Mouse (Mus musculus): ENCODE measurements around the gene Tmem248. TPM values are rescaled to one million over a fixed set of nuclear protein-coding genes. Genes with fewer than 3 reads are reported as not detected.

Tmem248 gene
- 34.5 and 37.1 TPM in 2 replicates for polyA plus RNA-seq (2014; fragmentation: Nextera tagmentation; extraction: Ambion mirVana)

- WGBS, result 82% methylated on average over 7 of the region's 7 CpGs
- ATAC-seq (replicated peaks; ENCODE audit: insufficient number of reproducible peaks, low FRiP score, low TSS enrichment, low read depth) (no peak), DNase-seq (ENCODE audit: low spot score) (no peak)
- Histone ChIP-seq H3K9ac (replicated peaks; ENCODE audit: low read length) (no peak within 1 kb of the TSS), H3K4me1 (ENCODE audit: control insufficient read depth, insufficient read depth, low read length) (no peaks in the 10 kb centered on the region), H3K27me3 (ENCODE audit: control insufficient read depth, insufficient read depth, low read length) (no peaks in the 10 kb centered on the region), H3K9me3 (replicated peaks; ENCODE audit: control insufficient read depth, low read length) (no peaks in the 10 kb centered on the region), H3K36me3 (replicated peaks; ENCODE audit: control insufficient read depth, insufficient read depth, low read depth, low read length) (no peaks in the 10 kb centered on the region; the same call in 1 of the 2 replicates), H3K4me3 (ENCODE audit: low read depth, low read length) (no peak within 1 kb of the TSS), H3K4me2 (ENCODE audit: low read depth, low read length) (no peak within 1 kb of the TSS), H3K27ac (replicated peaks; ENCODE audit: low read depth, low read length) (no peak within 1 kb of the TSS)
Observed at GRCm38 (mm10) chr5:130216781-130217180, at the start of gene Tmem248. Gene Tmem248 (plus strand): TSS chr5:130217081.

- no peaks in the 10 kb centered on the region for H3K4me1 ChIP-seq (ENCODE audit: control insufficient read depth, insufficient read depth, low read length)
- no peak overlapping the region for H3K27ac ChIP-seq (replicated peaks; ENCODE audit: low read depth, low read length)
- no peak for ATAC-seq (replicated peaks; ENCODE audit: insufficient number of reproducible peaks, low FRiP score, low TSS enrichment, low read depth)
- no peak overlapping the region for H3K9ac ChIP-seq (replicated peaks; ENCODE audit: low read length)
- WGBS, result 67% methylated on average over 6 of the region's 6 CpGs
- H3K4me3 ChIP-seq (ENCODE audit: low read depth, low read length), result no peak overlapping the region
- H3K4me2 ChIP-seq (ENCODE audit: low read depth, low read length), result no peak overlapping the region
- H3K36me3 ChIP-seq (replicated peaks; ENCODE audit: control insufficient read depth, insufficient read depth, low read depth, low read length), result no peaks in the 10 kb centered on the region
- H3K9me3 ChIP-seq (replicated peaks; ENCODE audit: control insufficient read depth, low read length), result no peaks in the 10 kb centered on the region
- no peaks in the 10 kb centered on the region for H3K27me3 ChIP-seq (ENCODE audit: control insufficient read depth, insufficient read depth, low read length)
- DNase-seq (ENCODE audit: low spot score), result no peak
Observed at GRCm38 (mm10) chr5:130169109-130169508, 47.8 kb upstream of the Tmem248 start.

- H3K9me3 ChIP-seq (replicated peaks; ENCODE audit: control insufficient read depth, low read length), result no peaks in the 10 kb centered on the region
- H3K4me1 ChIP-seq (ENCODE audit: control insufficient read depth, insufficient read depth, low read length), result no peaks in the 10 kb centered on the region
- peak overlapping the region; percentile 83 for H3K9ac ChIP-seq (replicated peaks; ENCODE audit: low read length)
- peak overlapping the region; percentile 95 for H3K4me3 ChIP-seq (ENCODE audit: low read depth, low read length)
- DNase-seq (ENCODE audit: low spot score) (no peak), ATAC-seq (replicated peaks; ENCODE audit: insufficient number of reproducible peaks, low FRiP score, low TSS enrichment, low read depth) (no peak)
- H3K4me2 ChIP-seq (ENCODE audit: low read depth, low read length), result peak overlapping the region; percentile 51
- peak overlapping the region; percentile 70 for H3K27ac ChIP-seq (replicated peaks; ENCODE audit: low read depth, low read length)
- H3K36me3 ChIP-seq (replicated peaks; ENCODE audit: control insufficient read depth, insufficient read depth, low read depth, low read length), result no peaks in the 10 kb centered on the region
- no peaks in the 10 kb centered on the region for H3K27me3 ChIP-seq (ENCODE audit: control insufficient read depth, insufficient read depth, low read length)
- WGBS, result 14% methylated on average over 6 of the region's 6 CpGs
Observed at GRCm38 (mm10) chr5:130170666-130171422, 46.0 kb upstream of the Tmem248 start.

- Histone ChIP-seq H3K27ac (replicated peaks; ENCODE audit: low read depth, low read length) (peak within 1 kb of the TSS; percentile 70), H3K27me3 (ENCODE audit: control insufficient read depth, insufficient read depth, low read length) (no peaks in the 10 kb centered on the region), H3K4me3 (ENCODE audit: low read depth, low read length) (peak within 1 kb of the TSS; percentile 95), H3K36me3 (replicated peaks; ENCODE audit: control insufficient read depth, insufficient read depth, low read depth, low read length) (no peaks in the 10 kb centered on the region), H3K4me2 (ENCODE audit: low read depth, low read length) (peak within 1 kb of the TSS; percentile 69), H3K9ac (replicated peaks; ENCODE audit: low read length) (peak within 1 kb of the TSS; percentile 83), H3K9me3 (replicated peaks; ENCODE audit: control insufficient read depth, low read length) (no peaks in the 10 kb centered on the region), H3K4me1 (ENCODE audit: control insufficient read depth, insufficient read depth, low read length) (no peaks in the 10 kb centered on the region)
- peak; percentile 87 for ATAC-seq (replicated peaks; ENCODE audit: insufficient number of reproducible peaks, low FRiP score, low TSS enrichment, low read depth)
- peak; percentile 92 for DNase-seq (ENCODE audit: low spot score)
- under 1% methylated on average over 42 of the region's 62 CpGs for WGBS
Observed at GRCm38 (mm10) chr5:130171423-130171954, 45.4 kb upstream of the Tmem248 start, which contains the start of gene Rabgef1. Gene Rabgef1 (plus strand): TSS chr5:130171798.

- 2% methylated on average over 36 of the region's 46 CpGs for WGBS
- no peak for DNase-seq (ENCODE audit: low spot score)
Observed at GRCm38 (mm10) chr5:130171956-130172601, 44.8 kb upstream of the Tmem248 start.

GRCm38 (mm10) chr5:130173012-130173411, 43.9 kb upstream of the Tmem248 start:
- H3K4me2 ChIP-seq (ENCODE audit: low read depth, low read length), result no peak overlapping the region
- no peak overlapping the region for H3K27ac ChIP-seq (replicated peaks; ENCODE audit: low read depth, low read length)
- H3K27me3 ChIP-seq (ENCODE audit: control insufficient read depth, insufficient read depth, low read length), result no peaks in the 10 kb centered on the region
- H3K9me3 ChIP-seq (replicated peaks; ENCODE audit: control insufficient read depth, low read length), result no peaks in the 10 kb centered on the region
- DNase-seq (ENCODE audit: low spot score), result no peak
- no peaks in the 10 kb centered on the region for H3K36me3 ChIP-seq (replicated peaks; ENCODE audit: control insufficient read depth, insufficient read depth, low read depth, low read length)
- H3K9ac ChIP-seq (replicated peaks; ENCODE audit: low read length), result no peak overlapping the region
- no peak overlapping the region for H3K4me3 ChIP-seq (ENCODE audit: low read depth, low read length)
- ATAC-seq (replicated peaks; ENCODE audit: insufficient number of reproducible peaks, low FRiP score, low TSS enrichment, low read depth), result no peak
- H3K4me1 ChIP-seq (ENCODE audit: control insufficient read depth, insufficient read depth, low read length), result no peaks in the 10 kb centered on the region
- 84% methylated on average over 4 of the region's 4 CpGs for WGBS

More at GRCm38 (mm10) chr5:130171956-130172601, 44.8 kb upstream of the Tmem248 start:
- peak; percentile 49; the same call in 1 of the 2 replicates for ATAC-seq (replicated peaks; ENCODE audit: insufficient number of reproducible peaks, low FRiP score, low TSS enrichment, low read depth)
- Histone ChIP-seq H3K4me2 (ENCODE audit: low read depth, low read length) (peak overlapping the region; percentile 69), H3K9me3 (replicated peaks; ENCODE audit: control insufficient read depth, low read length) (no peaks in the 10 kb centered on the region), H3K4me1 (ENCODE audit: control insufficient read depth, insufficient read depth, low read length) (no peaks in the 10 kb centered on the region), H3K27ac (replicated peaks; ENCODE audit: low read depth, low read length) (no peak overlapping the region), H3K36me3 (replicated peaks; ENCODE audit: control insufficient read depth, insufficient read depth, low read depth, low read length) (no peaks in the 10 kb centered on the region), H3K9ac (replicated peaks; ENCODE audit: low read length) (peak overlapping the region; percentile 83), H3K4me3 (ENCODE audit: low read depth, low read length) (peak overlapping the region; percentile 95), H3K27me3 (ENCODE audit: control insufficient read depth, insufficient read depth, low read length) (no peaks in the 10 kb centered on the region)

- Histone ChIP-seq H3K27me3 (ENCODE audit: control insufficient read depth, insufficient read depth, low read length) (no peaks in the 10 kb centered on the region), H3K4me1 (ENCODE audit: control insufficient read depth, insufficient read depth, low read length) (no peaks in the 10 kb centered on the region), H3K9ac (replicated peaks; ENCODE audit: low read length) (no peak overlapping the region), H3K9me3 (replicated peaks; ENCODE audit: control insufficient read depth, low read length) (no peaks in the 10 kb centered on the region), H3K4me3 (ENCODE audit: low read depth, low read length) (no peak overlapping the region), H3K36me3 (replicated peaks; ENCODE audit: control insufficient read depth, insufficient read depth, low read depth, low read length) (no peaks in the 10 kb centered on the region), H3K27ac (replicated peaks; ENCODE audit: low read depth, low read length) (no peak overlapping the region), H3K4me2 (ENCODE audit: low read depth, low read length) (no peak overlapping the region)
- DNase-seq (ENCODE audit: low spot score), result peak; percentile 20
- ATAC-seq (replicated peaks; ENCODE audit: insufficient number of reproducible peaks, low FRiP score, low TSS enrichment, low read depth), result no peak
- 64% methylated on average over 4 of the region's 4 CpGs for WGBS
Observed at GRCm38 (mm10) chr5:130177871-130178270, 39.0 kb upstream of the Tmem248 start.

- H3K4me2 ChIP-seq (ENCODE audit: low read depth, low read length), result no peak overlapping the region
- H3K36me3 ChIP-seq (replicated peaks; ENCODE audit: control insufficient read depth, insufficient read depth, low read depth, low read length), result no peaks in the 10 kb centered on the region
- no peaks in the 10 kb centered on the region for H3K4me1 ChIP-seq (ENCODE audit: control insufficient read depth, insufficient read depth, low read length)
- H3K27ac ChIP-seq (replicated peaks; ENCODE audit: low read depth, low read length), result no peak overlapping the region
- ATAC-seq (replicated peaks; ENCODE audit: insufficient number of reproducible peaks, low FRiP score, low TSS enrichment, low read depth) (no peak), DNase-seq (ENCODE audit: low spot score) (no peak)
- WGBS, result 70% methylated on average over 7 of the region's 7 CpGs
- no peak overlapping the region for H3K4me3 ChIP-seq (ENCODE audit: low read depth, low read length)
- no peaks in the 10 kb centered on the region for H3K9me3 ChIP-seq (replicated peaks; ENCODE audit: control insufficient read depth, low read length)
- H3K9ac ChIP-seq (replicated peaks; ENCODE audit: low read length), result no peak overlapping the region
- no peaks in the 10 kb centered on the region for H3K27me3 ChIP-seq (ENCODE audit: control insufficient read depth, insufficient read depth, low read length)
Observed at GRCm38 (mm10) chr5:130180362-130180761, 36.5 kb upstream of the Tmem248 start.

Measured in embryonic facial prominence, embryonic 11.5 days (tissue).